Mouse (Mus musculus) heart, adult 8-10 months (tissue): Measurements from ENCODE around the gene Pdlim5. TPM values are rescaled to one million over a fixed set of nuclear protein-coding genes. Genes with fewer than 3 reads are reported as not detected.

Experiments
- DNase-seq: peaks from one replicate; pipeline ENCODE4 v3.0.0; 2022; ENCODE audit warnings: low spot score
- total RNA-seq, 4 experiments: library from RNA; stranded (reverse); gene quantifications; 2 replicates each; pipeline ENCODE4 v1.2.4; 2022

The Pdlim5 gene
- total RNA-seq, 4 experiments from 2014 or later: 698 to 745 (median 734) TPM

GRCm38 (mm10) chr3:142339440-142340251, 55.9 kb downstream of the Pdlim5 start:
- no peak for DNase-seq

DNA sequence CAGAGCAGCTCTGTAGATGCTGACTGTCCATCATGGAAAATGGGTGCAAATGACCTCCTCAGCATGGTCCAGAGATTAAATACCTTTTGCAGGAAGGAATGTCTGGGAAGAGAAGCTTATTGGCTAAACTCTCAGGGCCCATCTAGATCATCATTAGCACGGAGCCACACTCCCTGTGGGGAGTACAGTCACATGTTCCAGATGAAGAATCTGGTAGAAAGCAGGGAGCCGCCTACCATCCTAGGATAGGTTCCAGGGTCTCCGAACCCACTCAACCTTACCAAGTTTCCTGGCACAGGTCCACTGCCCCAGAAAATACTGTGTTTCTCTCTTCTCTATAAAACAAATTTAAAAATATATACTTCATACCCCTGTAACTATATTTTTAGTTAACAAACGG, 57.4 kb downstream of the Pdlim5 start:
- DNase-seq: no peak

DNA sequence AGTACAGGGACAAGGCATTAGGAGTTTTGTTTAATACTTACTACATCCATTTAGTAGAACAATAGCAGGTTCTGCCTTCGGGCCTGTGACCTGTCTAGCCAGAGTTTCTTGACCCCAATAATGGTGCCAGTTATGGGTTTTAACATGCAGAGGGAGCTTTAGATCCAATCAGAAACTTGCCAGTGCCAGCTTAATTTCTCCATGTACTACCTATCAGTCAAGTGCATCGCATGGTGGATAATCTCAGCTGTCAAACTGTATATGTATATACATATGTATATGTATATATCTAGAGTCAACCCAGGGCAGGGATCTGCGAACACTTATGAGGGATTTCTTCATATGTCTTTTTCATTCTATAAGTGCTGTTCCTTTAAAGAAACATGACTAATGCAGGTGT, 61.0 kb downstream of the Pdlim5 start:
- no peak for DNase-seq

DNA sequence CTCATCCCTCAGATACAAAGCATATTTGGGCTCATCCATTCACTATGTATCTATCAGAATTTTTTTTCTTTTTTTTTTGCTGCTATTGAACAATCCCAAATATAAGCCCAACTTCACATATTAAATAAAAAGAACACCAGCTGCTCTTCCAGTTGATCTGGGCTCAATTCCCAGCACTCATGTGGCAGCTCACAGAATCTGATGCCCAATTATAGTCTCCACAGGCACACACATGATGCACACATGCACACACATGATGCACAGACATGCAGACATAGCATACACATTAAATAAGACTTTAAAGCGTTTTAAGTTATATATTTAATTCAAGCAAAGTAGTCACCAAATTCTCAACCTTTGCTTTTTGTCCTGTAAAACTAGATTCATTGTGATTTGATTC, 62.0 kb downstream of the Pdlim5 start:
- DNase-seq: no peak

- DNase-seq: no peak
Measured at GRCm38 (mm10) chr3:142332716-142333115, 62.8 kb downstream of the Pdlim5 start.

DNA sequence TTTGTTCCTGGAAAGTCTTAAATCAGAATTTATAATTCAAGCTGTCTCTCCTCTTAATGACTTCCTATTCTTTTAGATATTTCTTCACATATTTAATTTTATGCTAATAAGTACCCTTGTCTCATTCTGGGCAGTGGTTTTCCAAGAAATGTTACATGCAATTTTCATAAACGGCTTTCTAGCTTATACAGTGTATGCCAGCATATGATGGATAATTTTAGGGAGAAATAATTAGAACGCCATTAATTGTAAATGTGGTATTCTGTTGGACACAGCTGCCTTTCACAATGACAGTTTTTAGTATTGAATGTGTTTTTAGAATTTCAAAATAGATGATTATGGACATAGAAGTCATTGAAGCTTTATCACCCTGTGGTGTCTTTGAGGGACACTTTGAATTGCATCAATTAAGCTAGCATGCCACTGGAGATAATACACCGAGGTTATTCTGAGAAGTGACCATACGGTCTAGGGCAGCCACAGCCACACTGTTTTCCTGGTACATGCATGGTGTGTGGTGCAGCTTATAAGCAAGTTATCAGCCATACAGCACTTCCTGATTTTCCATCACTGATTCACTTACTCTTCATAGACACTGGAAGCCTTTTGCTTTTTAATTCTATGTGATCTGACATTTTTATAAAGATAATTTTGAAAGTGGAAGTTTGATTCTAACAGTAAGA, 63.5 kb downstream of the Pdlim5 start:
- no peak for DNase-seq

DNA sequence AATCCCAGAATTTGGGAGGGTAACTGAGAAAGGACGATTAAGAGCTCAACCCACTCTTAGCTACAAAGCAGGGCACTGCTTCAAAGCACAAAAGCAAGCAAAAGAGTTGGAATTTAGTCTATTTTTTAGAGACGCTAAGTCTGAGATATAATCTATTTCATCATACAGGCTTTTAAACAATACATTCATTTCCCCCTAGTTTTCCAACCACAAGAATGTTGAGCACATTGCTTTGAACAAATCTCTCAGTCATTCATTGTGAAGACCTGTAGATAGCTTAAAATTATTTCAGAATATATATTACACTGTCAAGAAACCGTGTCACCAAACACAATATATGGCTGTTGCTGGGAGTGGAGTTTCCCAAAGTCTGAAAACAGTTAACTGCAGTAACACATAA, 65.1 kb downstream of the Pdlim5 start:
- DNase-seq: no peak

DNA sequence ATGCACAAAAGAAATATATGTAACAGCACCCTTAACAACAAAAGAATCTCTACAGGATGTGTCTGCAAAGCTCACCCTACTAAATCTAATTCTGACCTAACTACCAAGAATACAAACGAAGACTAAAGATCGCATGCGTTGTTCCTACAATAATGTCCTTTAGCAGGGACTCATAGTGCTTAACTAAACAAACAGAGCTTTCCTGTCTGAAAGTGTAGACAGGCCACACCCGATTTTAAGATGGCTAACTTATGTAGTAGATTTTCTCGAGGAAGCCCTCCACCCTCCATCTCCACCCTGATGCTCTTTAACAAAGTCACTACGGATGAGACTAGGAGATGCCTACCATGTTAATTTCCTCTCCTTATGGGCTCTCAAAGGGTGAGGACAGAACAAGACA, 71.9 kb downstream of the Pdlim5 start:
- DNase-seq: no peak

- DNase-seq: peak; percentile 68
Measured at GRCm38 (mm10) chr3:142321930-142322329, 73.6 kb downstream of the Pdlim5 start.

GRCm38 (mm10) chr3:142318147-142318546, 77.3 kb downstream of the Pdlim5 start:
- peak; percentile 81 for DNase-seq

- no peak for DNase-seq
Measured at GRCm38 (mm10) chr3:142316138-142316740, 79.3 kb downstream of the Pdlim5 start.

- DNase-seq: no peak
Measured at GRCm38 (mm10) chr3:142311075-142311474, 84.4 kb downstream of the Pdlim5 start.

DNA sequence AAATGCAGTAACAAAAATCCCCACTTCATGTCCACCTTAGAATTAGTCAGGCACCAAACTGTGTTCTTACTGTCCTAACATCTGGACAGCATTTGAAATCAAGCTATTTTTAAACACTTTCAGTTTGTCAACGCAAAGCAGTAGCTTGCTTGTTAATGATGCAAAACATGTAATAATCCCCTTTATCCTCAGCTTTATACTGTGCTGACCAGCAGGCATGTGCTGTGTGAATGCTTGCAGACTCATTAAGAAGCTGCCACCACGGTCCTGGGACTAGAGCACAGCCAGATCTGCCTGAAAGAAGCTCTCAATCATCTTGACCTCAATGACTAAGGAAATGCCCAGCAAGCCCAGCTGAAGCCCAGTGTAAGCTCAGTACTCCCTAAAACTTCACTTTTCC, 85.0 kb downstream of the Pdlim5 start:
- no peak for DNase-seq

DNA sequence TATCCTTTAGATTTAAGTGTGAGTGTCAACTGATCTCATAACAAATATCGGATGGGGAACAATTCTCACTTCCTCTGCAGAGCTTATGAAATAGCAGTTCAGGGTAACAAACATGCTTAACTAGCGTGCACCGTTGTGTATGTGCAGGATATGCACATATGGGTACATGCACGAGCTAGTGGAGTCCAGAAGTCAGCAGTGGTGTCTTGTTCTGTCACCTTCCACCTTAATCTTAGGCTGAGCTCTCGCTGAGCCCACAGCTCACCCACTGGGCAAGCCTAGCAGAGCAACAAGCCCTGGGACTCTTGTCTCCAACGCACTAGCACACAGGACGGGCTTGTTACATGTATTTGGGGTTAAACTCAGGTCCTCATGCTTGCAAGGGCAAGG, 100.2 kb downstream of the Pdlim5 start:
- DNase-seq: no peak

GRCm38 (mm10) chr3:142294616-142295286, 100.7 kb downstream of the Pdlim5 start:
- DNase-seq: peak; percentile 72

- no peak for DNase-seq
Measured at GRCm38 (mm10) chr3:142293561-142293960, 101.9 kb downstream of the Pdlim5 start.

DNA sequence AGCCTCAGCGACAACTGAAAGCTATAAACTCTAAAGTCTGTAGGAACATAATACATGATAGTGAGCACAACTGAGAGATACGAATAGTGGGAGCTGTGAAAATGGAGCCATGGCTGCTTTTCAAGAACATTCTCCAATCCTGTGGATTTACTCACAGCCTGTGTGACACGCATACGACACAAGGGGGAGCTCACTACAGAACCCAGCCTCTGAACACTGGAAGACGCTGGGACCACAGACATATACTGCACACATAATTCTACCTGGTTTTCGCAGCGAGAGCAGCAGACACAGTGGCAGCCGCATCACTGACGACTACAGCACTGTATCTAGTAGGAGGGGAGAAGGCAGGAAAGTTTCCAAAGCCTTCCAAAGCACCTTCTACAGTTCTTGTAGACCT, 112.8 kb downstream of the Pdlim5 start:
- DNase-seq: peak; percentile 49

DNA sequence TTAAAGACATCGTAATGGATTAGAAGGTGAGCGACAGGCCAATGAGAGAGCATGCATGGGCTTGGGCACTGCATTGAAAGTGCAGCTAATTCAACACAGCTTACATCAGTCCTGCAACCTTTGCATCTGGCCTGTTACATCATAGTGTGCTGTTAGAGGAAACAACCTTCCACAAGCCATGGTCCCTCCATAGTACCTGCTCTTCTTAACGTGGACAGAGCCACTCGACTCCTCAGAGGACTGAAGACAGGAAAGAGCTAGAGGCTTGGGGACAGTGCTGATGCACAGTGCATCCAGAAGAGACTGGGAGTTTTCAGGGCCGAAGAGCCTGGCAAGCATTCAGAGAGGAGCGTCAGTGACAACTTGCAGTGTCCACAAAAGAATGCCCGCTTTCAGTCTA, 113.8 kb downstream of the Pdlim5 start:
- DNase-seq: no peak

- DNase-seq: no peak
Measured at GRCm38 (mm10) chr3:142281093-142281445, 114.4 kb downstream of the Pdlim5 start.

DNA sequence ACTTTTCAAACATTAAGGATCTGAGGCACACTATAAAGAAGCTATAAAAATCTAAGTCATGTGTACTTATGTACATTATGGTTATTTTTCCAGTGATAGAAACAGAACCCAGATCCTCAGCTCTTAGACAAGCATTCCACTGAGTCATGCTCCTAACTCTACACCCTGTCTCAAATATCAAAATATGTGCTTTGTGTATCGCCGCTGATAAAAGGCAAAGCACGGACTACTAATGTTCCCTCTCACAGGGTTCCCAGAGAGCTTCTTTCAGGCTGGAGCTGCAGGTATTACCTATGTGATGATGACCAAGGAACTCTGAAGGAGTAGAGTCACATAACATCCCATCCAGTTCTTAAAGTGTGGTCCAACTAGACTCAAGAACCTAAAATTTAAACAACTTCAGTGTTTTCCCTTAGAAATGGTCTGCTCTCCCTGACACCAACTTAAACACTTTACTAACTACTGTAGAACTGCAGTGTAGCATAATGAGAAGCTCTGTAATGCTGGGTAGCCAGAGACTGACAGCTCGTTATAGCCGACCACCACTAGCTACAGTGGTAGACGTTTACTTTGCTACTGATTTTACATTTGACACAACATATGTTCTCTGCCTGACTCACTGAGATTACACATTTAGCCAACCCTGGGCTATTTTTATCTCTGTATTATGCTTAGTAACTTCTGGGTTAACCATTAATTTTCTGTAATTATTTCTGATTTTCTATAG, 115.0 kb downstream of the Pdlim5 start:
- DNase-seq: no peak

GRCm38 (mm10) chr3:142279011-142279410, 116.5 kb downstream of the Pdlim5 start:
- no peak for DNase-seq

DNA sequence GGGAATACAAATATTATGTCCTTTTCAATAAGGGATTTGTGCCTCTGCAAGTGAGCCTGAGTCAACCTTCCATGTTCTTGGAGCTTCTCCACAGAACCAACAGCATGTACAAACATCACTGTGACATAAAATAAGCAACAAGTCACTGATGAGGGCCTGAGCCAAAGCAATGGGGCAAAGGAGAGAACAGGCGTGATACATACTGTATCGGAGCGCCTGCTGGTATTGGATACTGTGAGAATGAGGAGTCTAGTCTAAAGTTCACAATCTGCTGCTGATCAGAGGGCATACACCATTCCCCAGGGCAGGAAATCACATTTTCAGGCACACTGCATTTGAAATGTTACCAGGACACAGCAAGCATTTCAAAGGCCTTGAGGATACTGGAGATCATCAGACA, 119.0 kb downstream of the Pdlim5 start:
- DNase-seq: no peak
